In genomic region chr2:29320780-29321179, GRCm38 (mm10) we compare ENCODE assay signal across 21 mouse cellular contexts. TPM values are rescaled to one million over a fixed set of nuclear protein-coding genes. Genes with fewer than 3 reads are reported as not detected.
DNase-seq lines count a peak whose midpoint lies in the region; ATAC-seq and TF ChIP-seq lines count a peak whose summit lies in the region.
"Had no signal": no experiment of that assay in that cellular context is flagged by ENCODE, and none has a peak within 500 bp of the region (broad histone marks: within the 10 kb centered on the region; RNA-seq: fewer than 3 reads in every experiment).

No protein-coding gene starts in this region.

- no peaks in the 10 kb centered on the region for H3K9me3 ChIP-seq in forebrain, embryonic 15.5 days
- no peaks in the 10 kb centered on the region for H3K9me3 ChIP-seq in forebrain, embryonic 12.5 days
- H3K9me3 ChIP-seq: hindbrain, embryonic 12.5 days; limb, embryonic 12.5 days; liver, embryonic 15.5 days had no signal

- no peak for TF ChIP-seq POLR2A in brain, embryonic 14.5 days (IDR thresholded peaks at IDR 0.05; ENCODE audit: borderline replicate concordance, extremely low read depth, insufficient read depth, insufficient read length, poor library complexity, severe bottlenecking)
- TF ChIP-seq POLR2A in olfactory bulb, adult 2 months (IDR thresholded peaks at IDR 0.05; ENCODE audit: insufficient read depth, low read depth, low read length) = no peak

- peak overlapping the region; percentile 91 for H3K27ac ChIP-seq in forebrain, embryonic 15.5 days (replicated peaks)
- no peak overlapping the region for H3K27ac ChIP-seq in forebrain, embryonic 12.5 days
- peak overlapping the region; percentile 48 for H3K27ac ChIP-seq in olfactory bulb, adult 2 months (ENCODE audit: insufficient read depth, low read depth, low read length)
- H3K27ac ChIP-seq: hindbrain, embryonic 12.5 days; hindbrain, postnatal 0 days; limb, embryonic 12.5 days; liver, embryonic 15.5 days had no signal

- 51% methylated on average over 6 of the region's 6 CpGs for WGBS in forebrain, embryonic 15.5 days
- WGBS in forebrain, embryonic 12.5 days = 83% methylated on average over 6 of the region's 6 CpGs
- WGBS in olfactory bulb, adult 2 months = 29% methylated on average over 6 of the region's 6 CpGs

- no peaks in the 10 kb centered on the region for H3K36me3 ChIP-seq in forebrain, embryonic 15.5 days
- no peaks in the 10 kb centered on the region for H3K36me3 ChIP-seq in forebrain, embryonic 12.5 days (replicated peaks)
- H3K36me3 ChIP-seq: hindbrain, embryonic 12.5 days; limb, embryonic 12.5 days; liver, embryonic 15.5 days had no signal

- H3K4me2 ChIP-seq in forebrain, embryonic 15.5 days (replicated peaks) = no peak overlapping the region
- H3K4me2 ChIP-seq in forebrain, embryonic 12.5 days = no peak overlapping the region
- H3K4me2 ChIP-seq: hindbrain, embryonic 12.5 days; limb, embryonic 12.5 days; liver, embryonic 15.5 days; lung, embryonic 14.5 days had no signal

- H3K4me1 ChIP-seq in forebrain, embryonic 15.5 days = peaks cover 28% of the 10 kb centered on the region
- no peaks in the 10 kb centered on the region for H3K4me1 ChIP-seq in forebrain, embryonic 12.5 days
- peaks cover 6% of the 10 kb centered on the region for H3K4me1 ChIP-seq in olfactory bulb, adult 2 months (ENCODE audit: control insufficient read depth, insufficient read depth, low read length)
- H3K4me1 ChIP-seq: limb, embryonic 12.5 days; liver, embryonic 15.5 days had no signal

- no peaks in the 10 kb centered on the region for H3K27me3 ChIP-seq in forebrain, embryonic 15.5 days
- H3K27me3 ChIP-seq in forebrain, embryonic 12.5 days = no peaks in the 10 kb centered on the region
- H3K27me3 ChIP-seq: hindbrain, embryonic 12.5 days; limb, embryonic 12.5 days; liver, embryonic 15.5 days had no signal

- intact Hi-C loops in heart, postnatal 36 days (cut with DNase I) = no loop called here

- no peak overlapping the region for H3K4me3 ChIP-seq in forebrain, embryonic 15.5 days
- H3K4me3 ChIP-seq in forebrain, embryonic 12.5 days (replicated peaks) = no peak overlapping the region
- H3K4me3 ChIP-seq in olfactory bulb, adult 2 months (ENCODE audit: insufficient read depth, low read depth, low read length) = no peak overlapping the region
- H3K4me3 ChIP-seq: hindbrain, embryonic 12.5 days; limb, embryonic 12.5 days; liver, embryonic 15.5 days had no signal

- DNase-seq in layer of hippocampus, postnatal 14 days (ENCODE audit: low spot score in 2 of 2) = peak; percentile 13 to 63
- no peak for DNase-seq in layer of hippocampus, adult 9-11 months
- DNase-seq in brain, embryonic 14.5 days (ENCODE audit: low read depth) = peak; percentile 64
- no peak for DNase-seq in heart, postnatal 36 days
- DNase-seq: adrenal gland, postnatal 25 days; gastrocnemius, postnatal 10 days; kidney, adult 9 months; kidney, postnatal 10 days; lung, postnatal 14 days; thymus, postnatal 4 days had no signal

- TF ChIP-seq CTCF in brain, embryonic 14.5 days (IDR thresholded peaks at IDR 0.05; ENCODE audit: borderline replicate concordance, extremely low read depth, insufficient read depth, insufficient read length) = no peak
- no peak for TF ChIP-seq CTCF in olfactory bulb, adult 2 months (IDR thresholded peaks at IDR 0.05; ENCODE audit: insufficient read depth, low read depth, low read length)

- ATAC-seq in forebrain, embryonic 15.5 days (replicated peaks) = 0 out of 2 replicates have a peak, but pooled peaks have one; percentile 38
- ATAC-seq in forebrain, embryonic 12.5 days (ENCODE audit: low FRiP score) = no peak
- ATAC-seq: CD4-positive, CD25-positive, alpha-beta regulatory T cell, adult 4 months; hindbrain, postnatal 0 days; intestine, embryonic 16.5 days; midbrain, embryonic 16.5 days had no signal

- no peak overlapping the region for H3K9ac ChIP-seq in forebrain, embryonic 15.5 days (replicated peaks)
- no peak overlapping the region for H3K9ac ChIP-seq in forebrain, embryonic 12.5 days
- H3K9ac ChIP-seq: hindbrain, embryonic 12.5 days; limb, embryonic 12.5 days; liver, embryonic 15.5 days; lung, embryonic 14.5 days had no signal

RNA-seq across cellular contexts. Expression of gene Med27, which starts 25.8 kb away (rescaled TPM):
- 96.9 and 100 TPM in 2 replicates for polyA plus RNA-seq in forebrain, embryonic 15.5 days (2015; fragmentation: Nextera tagmentation; extraction: Ambion mirVana)
- 68.9 and 77.0 TPM in 2 replicates for polyA plus RNA-seq in forebrain, embryonic 12.5 days (2016; fragmentation: Nextera tagmentation; extraction: Ambion mirVana)
- total RNA-seq in layer of hippocampus, postnatal 14 days (2021) = 10 to 100 TPM; 41.5 to 42.0 TPM
- polyA plus RNA-seq in brain, embryonic 14.5 days (2012; rRNA removed) = 64.9 and 105 TPM in 2 replicates
- polyA plus RNA-seq in olfactory bulb, adult 2 months (2012; ENCODE audit: insufficient read depth, insufficient read length, low replicate concordance, missing spikeins) = not detected in 2 replicates
- 10 to 100 TPM; 15.8 to 16.1 TPM for total RNA-seq in heart, postnatal 36 days (2021)

Comparison
In these comparisons a context has a peak if more than half of its experiments do, and no peak if none do; other contexts are left out.
1. DNase-seq: peak in layer of hippocampus, postnatal 14 days (2 of 2) and brain, embryonic 14.5 days (single experiment); none in layer of hippocampus, adult 9-11 months (single experiment) and heart, postnatal 36 days (0 of 2).
2. RNA of gene Med27, which starts 25.8 kb away (polyA plus RNA-seq): 96.9 to 100 TPM in forebrain, embryonic 15.5 days, 68.9 to 77.0 TPM in forebrain, embryonic 12.5 days and 64.9 to 105 TPM in brain, embryonic 14.5 days; not detected in olfactory bulb, adult 2 months; every median in the first group is over 10 times any median in the second.